Mouse (Mus musculus): ENCODE measurements around the gene Gimap3. TPM values are rescaled to one million over a fixed set of nuclear protein-coding genes. Genes with fewer than 3 reads are reported as not detected.

Gimap3 gene
- total RNA-seq, 1 experiment from 2014 or later = 2.4 TPM

- no peak for ATAC-seq (replicated peaks in 1 of 2; ENCODE audit: insufficient read depth in 1 of 2, low FRiP score in 2 of 2, low TSS enrichment in 1 of 2, low read depth in 1 of 2, poor library complexity in 2 of 2, severe bottlenecking in 2 of 2)
Measured at GRCm38 (mm10) chr6:48747091-48747966, 23.3 kb downstream of the Gimap3 start.

- ATAC-seq (replicated peaks in 1 of 2; ENCODE audit: insufficient read depth in 1 of 2, low FRiP score in 2 of 2, low TSS enrichment in 1 of 2, low read depth in 1 of 2, poor library complexity in 2 of 2, severe bottlenecking in 2 of 2) = peak; percentile 80 to 85
Measured at GRCm38 (mm10) chr6:48745959-48746889, 24.4 kb downstream of the Gimap3 start, which contains the start of gene Gimap5. TSS of gene Gimap5 (plus strand) at chr6:48746197.

- ATAC-seq (replicated peaks in 1 of 2; ENCODE audit: insufficient read depth in 1 of 2, low FRiP score in 2 of 2, low TSS enrichment in 1 of 2, low read depth in 1 of 2, poor library complexity in 2 of 2, severe bottlenecking in 2 of 2) = no peak
Measured at GRCm38 (mm10) chr6:48745490-48745889, 25.2 kb downstream of the Gimap3 start.

- no peak for ATAC-seq (replicated peaks in 1 of 2; ENCODE audit: insufficient read depth in 1 of 2, low FRiP score in 2 of 2, low TSS enrichment in 1 of 2, low read depth in 1 of 2, poor library complexity in 2 of 2, severe bottlenecking in 2 of 2)
Measured at GRCm38 (mm10) chr6:48742422-48743351, 28.0 kb downstream of the Gimap3 start.

GRCm38 (mm10) chr6:48741711-48742206 lies 28.9 kb downstream of the Gimap3 start:
- no peak for ATAC-seq (replicated peaks in 1 of 2; ENCODE audit: insufficient read depth in 1 of 2, low FRiP score in 2 of 2, low TSS enrichment in 1 of 2, low read depth in 1 of 2, poor library complexity in 2 of 2, severe bottlenecking in 2 of 2)

GRCm38 (mm10) chr6:48741273-48741672 lies 29.4 kb downstream of the Gimap3 start:
- no peak for ATAC-seq (replicated peaks in 1 of 2; ENCODE audit: insufficient read depth in 1 of 2, low FRiP score in 2 of 2, low TSS enrichment in 1 of 2, low read depth in 1 of 2, poor library complexity in 2 of 2, severe bottlenecking in 2 of 2)

GRCm38 (mm10) chr6:48740501-48741169 lies 30.0 kb downstream of the Gimap3 start:
- ATAC-seq (replicated peaks in 1 of 2; ENCODE audit: insufficient read depth in 1 of 2, low FRiP score in 2 of 2, low TSS enrichment in 1 of 2, low read depth in 1 of 2, poor library complexity in 2 of 2, severe bottlenecking in 2 of 2) = no peak

GRCm38 (mm10) chr6:48739780-48740055 lies 30.9 kb downstream of the Gimap3 start:
- ATAC-seq (replicated peaks in 1 of 2; ENCODE audit: insufficient read depth in 1 of 2, low FRiP score in 2 of 2, low TSS enrichment in 1 of 2, low read depth in 1 of 2, poor library complexity in 2 of 2, severe bottlenecking in 2 of 2) = no peak

GRCm38 (mm10) chr6:48738961-48739779 lies 31.5 kb downstream of the Gimap3 start, which contains the start of gene Gimap1:
TSS of gene Gimap1 (plus strand) at chr6:48739054.
- ATAC-seq (replicated peaks in 1 of 2; ENCODE audit: insufficient read depth in 1 of 2, low FRiP score in 2 of 2, low TSS enrichment in 1 of 2, low read depth in 1 of 2, poor library complexity in 2 of 2, severe bottlenecking in 2 of 2) = peak; percentile 80 to 84

GRCm38 (mm10) chr6:48737688-48738087 lies 33.0 kb downstream of the Gimap3 start:
- no peak for ATAC-seq (replicated peaks in 1 of 2; ENCODE audit: insufficient read depth in 1 of 2, low FRiP score in 2 of 2, low TSS enrichment in 1 of 2, low read depth in 1 of 2, poor library complexity in 2 of 2, severe bottlenecking in 2 of 2)

GRCm38 (mm10) chr6:48737053-48737452 lies 33.6 kb downstream of the Gimap3 start:
- ATAC-seq (replicated peaks in 1 of 2; ENCODE audit: insufficient read depth in 1 of 2, low FRiP score in 2 of 2, low TSS enrichment in 1 of 2, low read depth in 1 of 2, poor library complexity in 2 of 2, severe bottlenecking in 2 of 2) = peak in 1 of 2 experiments; percentile 4; a peak in 1 of 4 replicates

- no peak for ATAC-seq (replicated peaks in 1 of 2; ENCODE audit: insufficient read depth in 1 of 2, low FRiP score in 2 of 2, low TSS enrichment in 1 of 2, low read depth in 1 of 2, poor library complexity in 2 of 2, severe bottlenecking in 2 of 2)
Measured at GRCm38 (mm10) chr6:48733660-48734059, 37.0 kb downstream of the Gimap3 start.

GRCm38 (mm10) chr6:48732864-48733304 lies 37.8 kb downstream of the Gimap3 start:
- peak; percentile 80 for ATAC-seq (replicated peaks in 1 of 2; ENCODE audit: insufficient read depth in 1 of 2, low FRiP score in 2 of 2, low TSS enrichment in 1 of 2, low read depth in 1 of 2, poor library complexity in 2 of 2, severe bottlenecking in 2 of 2)

GRCm38 (mm10) chr6:48727761-48728160 lies 42.9 kb downstream of the Gimap3 start:
- no peak for ATAC-seq (replicated peaks in 1 of 2; ENCODE audit: insufficient read depth in 1 of 2, low FRiP score in 2 of 2, low TSS enrichment in 1 of 2, low read depth in 1 of 2, poor library complexity in 2 of 2, severe bottlenecking in 2 of 2)

- peak; percentile 51 to 61; a peak in 3 of 4 replicates for ATAC-seq (replicated peaks in 1 of 2; ENCODE audit: insufficient read depth in 1 of 2, low FRiP score in 2 of 2, low TSS enrichment in 1 of 2, low read depth in 1 of 2, poor library complexity in 2 of 2, severe bottlenecking in 2 of 2)
Measured at GRCm38 (mm10) chr6:48725476-48725875, 45.2 kb downstream of the Gimap3 start.

GRCm38 (mm10) chr6:48723468-48723867 lies 47.2 kb downstream of the Gimap3 start:
- ATAC-seq (replicated peaks in 1 of 2; ENCODE audit: insufficient read depth in 1 of 2, low FRiP score in 2 of 2, low TSS enrichment in 1 of 2, low read depth in 1 of 2, poor library complexity in 2 of 2, severe bottlenecking in 2 of 2) = no peak
